Mouse (Mus musculus): ENCODE measurements around the gene Mfap3l. TPM values are rescaled to one million over a fixed set of nuclear protein-coding genes. Genes with fewer than 3 reads are reported as not detected.

Gene Mfap3l
- polyA plus RNA-seq, 2 experiments, result 0.24 to 0.30 TPM

DNA sequence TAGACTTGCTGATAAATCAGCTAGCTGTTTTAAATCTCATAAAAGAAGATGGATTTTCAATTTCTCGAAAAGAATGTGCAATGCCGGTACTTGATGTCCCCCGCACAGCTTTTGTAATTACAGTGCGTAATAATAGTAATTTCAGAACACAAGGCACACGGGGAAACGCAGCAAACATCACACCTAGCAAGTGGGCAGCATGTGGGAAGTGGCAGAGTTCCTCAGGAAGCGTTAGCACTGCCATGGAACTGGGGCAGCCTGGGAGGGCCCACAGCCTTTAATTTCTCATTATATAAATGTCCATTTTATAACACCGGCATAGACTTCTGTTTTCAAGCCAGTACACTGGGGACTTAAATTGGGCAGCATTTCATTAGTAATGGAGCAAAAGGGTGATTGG, 27.1 kb downstream of the Mfap3l start:
- WGBS (ENCODE audit: insufficient replicate concordance), result 67% methylated on average over 8 of the region's 8 CpGs
- DNase-seq (ENCODE audit: low read depth in 3 of 3, low spot score in 3 of 3), result no peak

DNA sequence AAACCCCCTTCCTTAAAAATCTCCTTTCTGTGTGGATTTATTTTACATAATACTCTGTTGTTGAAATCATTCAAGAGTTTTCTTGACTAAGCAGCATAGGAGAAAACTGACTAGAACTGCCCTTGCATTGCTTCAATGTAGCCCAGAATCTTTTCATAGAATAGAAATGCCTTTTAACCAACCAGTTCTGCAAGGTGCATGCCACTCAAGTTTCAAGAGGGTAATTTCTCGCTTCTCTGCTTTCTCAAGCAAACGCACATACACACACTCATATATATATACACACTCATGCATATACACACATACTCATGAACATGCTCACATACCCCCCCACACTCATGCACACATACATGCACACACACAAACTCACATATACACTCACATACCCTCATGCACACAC, 28.6 kb downstream of the Mfap3l start:
- H3K36me3 ChIP-seq (replicated peaks; ENCODE audit: control insufficient read depth, insufficient read depth, low read depth), result no peaks in the 10 kb centered on the region
- DNase-seq (ENCODE audit: low read depth in 3 of 3, low spot score in 3 of 3), result no peak
- no peak overlapping the region for H3K9ac ChIP-seq (replicated peaks)
- H3K4me1 ChIP-seq (replicated peaks; ENCODE audit: control insufficient read depth in 2 of 2, insufficient read depth in 2 of 2, low read length in 1 of 2), result no peaks in the 10 kb centered on the region
- H3K4me2 ChIP-seq (ENCODE audit: low read depth), result no peak overlapping the region
- no peaks in the 10 kb centered on the region for H3K27me3 ChIP-seq (ENCODE audit: control insufficient read depth, insufficient read depth, low read length)
- no peak for ATAC-seq (ENCODE audit: insufficient read depth)
- TF ChIP-seq EP300 (IDR thresholded peaks at IDR 0.05; ENCODE audit: low read depth) (no peak), CTCF (IDR thresholded peaks at IDR 0.05; ENCODE audit: low read depth) (no peak)
- H3K4me3 ChIP-seq (ENCODE audit: insufficient read depth in 1 of 2, low read depth in 2 of 2, low read length in 2 of 2), result no peak overlapping the region
- no peak overlapping the region for H3K27ac ChIP-seq
- H3K9me3 ChIP-seq (ENCODE audit: control insufficient read depth, low read length), result no peaks in the 10 kb centered on the region
- WGBS (ENCODE audit: insufficient replicate concordance), result 70% methylated on average over 2 of the region's 2 CpGs

More for the DNA sequence above, 27.1 kb downstream of the Mfap3l start:
- Histone ChIP-seq H3K9me3 (ENCODE audit: control insufficient read depth, low read length) (no peaks in the 10 kb centered on the region), H3K36me3 (replicated peaks; ENCODE audit: control insufficient read depth, insufficient read depth, low read depth) (no peaks in the 10 kb centered on the region), H3K27ac (no peak overlapping the region), H3K4me2 (ENCODE audit: low read depth) (no peak overlapping the region), H3K9ac (replicated peaks) (no peak overlapping the region), H3K4me3 (ENCODE audit: insufficient read depth in 1 of 2, low read depth in 2 of 2, low read length in 2 of 2) (no peak overlapping the region), H3K27me3 (ENCODE audit: control insufficient read depth, insufficient read depth, low read length) (no peaks in the 10 kb centered on the region), H3K4me1 (replicated peaks; ENCODE audit: control insufficient read depth in 2 of 2, insufficient read depth in 2 of 2, low read length in 1 of 2) (no peaks in the 10 kb centered on the region)
- no peak for ATAC-seq (ENCODE audit: insufficient read depth)
- no peak for TF ChIP-seq EP300 (IDR thresholded peaks at IDR 0.05; ENCODE audit: low read depth)
- TF ChIP-seq CTCF (IDR thresholded peaks at IDR 0.05; ENCODE audit: low read depth), result no peak

DNA sequence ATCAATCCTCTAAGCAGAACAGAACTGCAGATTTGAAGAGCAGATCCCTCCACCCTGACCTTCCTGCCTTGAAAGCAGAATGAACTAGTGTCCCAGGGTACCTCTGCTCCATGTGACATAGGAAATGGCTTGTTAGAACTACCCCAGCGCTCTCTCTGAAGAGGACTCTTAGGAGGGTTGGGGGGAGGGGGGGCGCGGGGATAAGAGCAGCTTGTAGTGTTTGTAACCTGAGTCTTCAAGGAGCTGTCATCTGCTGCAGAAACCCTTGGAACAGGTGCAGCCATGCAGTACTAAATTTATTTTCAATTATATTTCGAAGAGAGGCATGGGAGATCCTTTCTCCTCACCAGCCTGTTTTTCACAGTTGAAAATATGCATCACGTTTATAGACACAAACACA, 30.9 kb downstream of the Mfap3l start:
- Histone ChIP-seq H3K4me2 (ENCODE audit: low read depth) (no peak overlapping the region), H3K4me3 (ENCODE audit: insufficient read depth in 1 of 2, low read depth in 2 of 2, low read length in 2 of 2) (no peak overlapping the region), H3K4me1 (replicated peaks; ENCODE audit: control insufficient read depth in 2 of 2, insufficient read depth in 2 of 2, low read length in 1 of 2) (no peaks in the 10 kb centered on the region), H3K9ac (replicated peaks) (no peak overlapping the region), H3K27ac (no peak overlapping the region), H3K36me3 (replicated peaks; ENCODE audit: control insufficient read depth, insufficient read depth, low read depth) (no peaks in the 10 kb centered on the region), H3K27me3 (ENCODE audit: control insufficient read depth, insufficient read depth, low read length) (no peaks in the 10 kb centered on the region), H3K9me3 (ENCODE audit: control insufficient read depth, low read length) (no peaks in the 10 kb centered on the region)
- TF ChIP-seq CTCF (IDR thresholded peaks at IDR 0.05; ENCODE audit: low read depth), result no peak
- TF ChIP-seq EP300 (IDR thresholded peaks at IDR 0.05; ENCODE audit: low read depth), result no peak
- WGBS (ENCODE audit: insufficient replicate concordance), result 55% methylated on average over 5 of the region's 5 CpGs
- ATAC-seq (ENCODE audit: insufficient read depth) (no peak), DNase-seq (ENCODE audit: low read depth in 3 of 3, low spot score in 3 of 3) (no peak)

DNA sequence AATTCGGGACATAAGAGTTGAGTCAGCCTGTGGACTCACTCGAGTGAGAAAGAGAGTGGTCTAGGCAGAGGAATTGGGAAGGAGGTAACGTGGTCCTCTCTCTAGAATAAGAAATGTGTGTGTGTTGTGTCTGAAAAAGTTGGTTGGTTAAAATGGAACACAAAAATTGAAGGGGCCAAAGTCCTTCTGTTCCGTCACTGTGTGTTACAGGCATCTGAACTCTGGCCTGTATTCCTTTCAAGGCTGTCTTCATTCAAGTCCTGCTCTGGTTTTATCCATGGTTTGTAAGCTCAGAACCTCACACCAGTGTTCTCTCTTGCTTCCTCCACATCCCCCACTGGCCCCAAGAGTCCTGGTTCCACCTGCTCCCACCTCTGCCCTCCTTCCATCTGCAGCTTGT, 33.2 kb downstream of the Mfap3l start:
- no peak overlapping the region for H3K9ac ChIP-seq (replicated peaks)
- 41% methylated on average over 4 of the region's 4 CpGs for WGBS (ENCODE audit: insufficient replicate concordance)
- H3K9me3 ChIP-seq (ENCODE audit: control insufficient read depth, low read length), result no peaks in the 10 kb centered on the region
- no peaks in the 10 kb centered on the region for H3K4me1 ChIP-seq (replicated peaks; ENCODE audit: control insufficient read depth in 2 of 2, insufficient read depth in 2 of 2, low read length in 1 of 2)
- DNase-seq (ENCODE audit: low read depth in 3 of 3, low spot score in 3 of 3) (no peak), ATAC-seq (ENCODE audit: insufficient read depth) (no peak)
- H3K36me3 ChIP-seq (replicated peaks; ENCODE audit: control insufficient read depth, insufficient read depth, low read depth), result no peaks in the 10 kb centered on the region
- no peak for TF ChIP-seq EP300 (IDR thresholded peaks at IDR 0.05; ENCODE audit: low read depth)
- TF ChIP-seq CTCF (IDR thresholded peaks at IDR 0.05; ENCODE audit: low read depth), result no peak
- no peak overlapping the region for H3K4me2 ChIP-seq (ENCODE audit: low read depth)
- H3K27me3 ChIP-seq (ENCODE audit: control insufficient read depth, insufficient read depth, low read length), result no peaks in the 10 kb centered on the region
- no peak overlapping the region for H3K27ac ChIP-seq
- no peak overlapping the region for H3K4me3 ChIP-seq (ENCODE audit: insufficient read depth in 1 of 2, low read depth in 2 of 2, low read length in 2 of 2)

DNA sequence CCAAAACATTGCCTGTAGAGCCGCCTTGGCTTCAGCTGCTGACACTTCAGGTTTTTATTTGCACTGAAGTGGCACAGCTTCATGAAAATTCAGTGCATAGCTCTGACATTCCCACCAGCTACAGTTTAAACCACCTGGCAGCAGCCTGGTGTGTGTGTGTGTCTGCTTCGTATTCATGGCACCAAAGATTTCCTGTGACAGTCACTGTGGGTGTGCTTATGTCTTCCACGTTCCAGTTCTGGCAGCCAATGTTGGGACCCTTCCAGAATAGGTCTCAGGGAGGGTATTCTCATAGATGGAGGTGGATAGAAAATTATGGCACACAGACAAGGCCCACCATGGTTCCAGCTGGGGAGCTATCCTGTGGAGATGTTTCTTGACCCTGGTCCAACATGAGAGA, 34.2 kb downstream of the Mfap3l start:
- TF ChIP-seq EP300 (IDR thresholded peaks at IDR 0.05; ENCODE audit: low read depth) (no peak), CTCF (IDR thresholded peaks at IDR 0.05; ENCODE audit: low read depth) (no peak)
- WGBS (ENCODE audit: insufficient replicate concordance), result 46% methylated on average over 3 of the region's 3 CpGs

More for the DNA sequence above, 34.2 kb downstream of the Mfap3l start:
- DNase-seq (ENCODE audit: low read depth in 3 of 3, low spot score in 3 of 3) (no peak), ATAC-seq (ENCODE audit: insufficient read depth) (no peak)
- H3K4me3 ChIP-seq (ENCODE audit: insufficient read depth in 1 of 2, low read depth in 2 of 2, low read length in 2 of 2), result no peak overlapping the region
- H3K36me3 ChIP-seq (replicated peaks; ENCODE audit: control insufficient read depth, insufficient read depth, low read depth), result no peaks in the 10 kb centered on the region
- H3K9me3 ChIP-seq (ENCODE audit: control insufficient read depth, low read length), result no peaks in the 10 kb centered on the region
- no peak overlapping the region for H3K9ac ChIP-seq (replicated peaks)
- H3K4me1 ChIP-seq (replicated peaks; ENCODE audit: control insufficient read depth in 2 of 2, insufficient read depth in 2 of 2, low read length in 1 of 2), result no peaks in the 10 kb centered on the region
- H3K27ac ChIP-seq, result no peak overlapping the region
- H3K27me3 ChIP-seq (ENCODE audit: control insufficient read depth, insufficient read depth, low read length), result no peaks in the 10 kb centered on the region
- no peak overlapping the region for H3K4me2 ChIP-seq (ENCODE audit: low read depth)
